Mouse (Mus musculus): ENCODE measurements at regions not wholly inside any gene's neighbourhood (a gene's known extent, or its start where the extent isn't known, plus 50 kb on each side); places are given as distances from the start of the nearest gene placed in this dataset.

DNA sequence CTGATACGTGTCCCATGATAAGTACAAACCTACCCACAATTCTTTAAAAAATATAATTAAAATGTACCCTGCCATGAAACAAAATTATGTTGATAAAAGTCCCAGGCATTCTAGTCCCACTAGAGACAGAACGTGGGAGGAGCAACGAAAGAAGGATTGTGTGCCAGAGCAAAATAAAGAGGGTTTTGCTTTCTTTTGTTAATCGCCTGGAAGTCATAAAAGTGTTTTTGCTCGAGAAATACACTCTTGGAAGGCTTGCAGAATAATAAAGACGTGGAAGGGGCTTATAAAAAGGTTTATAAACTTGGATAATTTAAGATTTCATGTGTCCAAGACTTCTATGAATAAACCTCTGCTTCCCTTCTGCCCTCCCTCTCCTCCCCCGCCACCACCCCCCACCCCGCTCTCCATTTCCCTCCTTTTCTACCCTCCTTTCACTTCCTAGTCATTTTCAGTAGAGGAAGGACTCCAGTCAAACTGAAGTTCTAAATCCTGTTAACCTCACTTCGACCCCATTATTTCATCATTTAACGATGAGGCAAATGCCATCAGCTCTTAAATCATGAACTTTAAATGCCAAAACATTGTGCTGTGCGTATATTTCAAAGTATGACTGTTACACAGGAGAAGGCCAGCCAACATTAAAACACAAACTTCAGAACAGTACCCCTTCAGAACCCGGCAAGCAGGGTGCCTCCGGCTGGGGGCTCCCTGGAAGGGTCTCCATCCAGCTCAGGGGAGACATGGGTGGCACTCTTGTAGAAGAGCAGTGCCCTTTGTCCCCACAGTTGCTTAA is 54.8 kb upstream of the Cep85l start:
- no peak for TF ChIP-seq EP300 (IDR thresholded peaks at IDR 0.05; ENCODE audit: low read depth)
- no peak for TF ChIP-seq CTCF (IDR thresholded peaks at IDR 0.05; ENCODE audit: low read depth)
